Mouse (Mus musculus) lung, adult 2 months (tissue): ENCODE results near the gene Ddias. TPM values are rescaled to one million over a fixed set of nuclear protein-coding genes. Genes with fewer than 3 reads are reported as not detected.

ENCODE experiments used
- DNase-seq: peaks from one replicate; pipeline ENCODE4 v3.0.0; 2022
- H3K4me1 ChIP-seq: fragments of 200-500 bp; 2 replicates; pipeline ENCODE4 v1.6.1; 2011; ENCODE audit warnings: low read length; ENCODE audit not compliant: control insufficient read depth, insufficient read depth
- H3K4me3 ChIP-seq: fragments of 200-500 bp; replicated peaks from 2 replicates; pipeline ENCODE3; 2011; ENCODE audit warnings: low read depth, mild to moderate bottlenecking, control low read depth, low read length; ENCODE audit errors: extremely low read depth
- CTCF ChIP-seq: fragments of 200-500 bp; IDR thresholded peaks from 2 replicates; pipeline ENCODE4 v1.5.1; 2011; ENCODE audit warnings: mild to moderate bottlenecking, low read length, control low read depth; ENCODE audit not compliant: insufficient read depth
- POLR2A ChIP-seq: fragments of 200-500 bp; IDR thresholded peaks from 2 replicates; pipeline ENCODE4 v1.6.1; 2011; ENCODE audit warnings: low read depth, mild to moderate bottlenecking, control low read depth, low read length, borderline replicate concordance; ENCODE audit errors: extremely low read depth
- WGBS: fragments of 180-500 bp; shearing (Covaris S2); methylation state at CpG from one replicate; pipeline ENCODE4 v1.1.7; 2018; 5-methylcytosine and 5-hydroxymethylcytosine counted together
- polyA plus RNA-seq: library from polyadenylated mRNA; depleted of rRNA; stranded (reverse); fragments of >200 nt; gene quantifications from 2 replicates; pipeline ENCODE4 v1.2.3, GENCODE M21; 2012; rRNA removed

Ddias gene
- polyA plus RNA-seq, 1 experiment = 0.07 TPM

DNA sequence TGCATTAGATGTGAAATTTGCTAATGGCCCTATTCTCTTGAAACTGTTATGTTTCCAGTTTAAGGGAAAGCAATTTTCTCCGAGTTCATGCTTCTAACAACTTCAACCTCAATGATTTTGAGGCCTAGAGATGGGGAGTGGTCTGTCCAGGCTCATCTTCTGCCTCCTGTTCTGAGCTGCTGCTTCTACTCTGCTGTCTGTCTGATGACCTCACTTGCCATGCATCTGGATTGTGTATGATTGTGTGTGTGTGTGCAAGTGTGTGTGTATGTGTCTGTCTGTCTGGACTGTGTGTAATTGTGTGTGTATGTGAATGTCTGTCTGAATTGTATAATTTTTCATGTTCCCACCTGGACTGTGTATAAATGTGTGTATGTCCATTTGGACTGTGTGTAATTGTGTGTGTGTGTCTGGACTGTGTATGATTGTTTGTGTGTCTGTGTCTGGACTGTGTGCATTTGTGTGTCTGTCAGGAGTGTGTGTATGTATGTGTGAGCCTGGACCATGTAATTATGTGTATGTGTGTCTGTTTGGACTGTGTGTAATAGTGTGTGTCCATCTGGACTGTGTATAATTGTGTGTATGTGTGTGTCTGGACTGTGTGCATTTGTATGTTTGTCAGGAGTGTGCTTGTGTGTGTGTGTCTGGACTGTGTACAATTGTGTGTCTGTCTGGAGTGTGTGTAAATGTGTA is 51.5 kb downstream of the Ddias start:
- WGBS = 58% methylated on average over 1 of the region's 1 CpGs
- Histone ChIP-seq H3K4me3 (no peak overlapping the region), H3K4me1 (no peaks in the 10 kb centered on the region; the same call in 1 of the 2 replicates)
- no peak for DNase-seq
- TF ChIP-seq POLR2A = no peak
- no peak for TF ChIP-seq CTCF

DNA sequence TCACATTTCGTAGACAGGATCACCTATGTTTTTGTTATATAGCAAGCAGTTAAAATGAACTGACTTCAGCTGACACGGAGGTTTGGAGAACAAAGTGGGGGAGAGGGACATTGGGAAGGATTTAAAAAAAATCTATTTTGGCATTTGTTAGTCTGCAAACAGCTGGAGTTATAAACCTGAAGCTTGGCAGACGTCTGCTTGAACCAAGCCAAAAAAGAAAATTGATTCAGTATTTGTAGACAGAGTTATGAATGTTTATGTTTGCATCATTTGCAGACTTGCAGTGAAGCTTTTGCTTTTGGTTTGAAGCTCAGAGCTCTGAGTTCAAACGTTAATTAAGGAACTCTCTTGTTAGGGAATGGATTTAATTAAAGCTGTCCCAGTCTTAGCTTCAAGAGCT is 52.2 kb downstream of the Ddias start:
- H3K4me1 ChIP-seq = no peaks in the 10 kb centered on the region; the same call in 1 of the 2 replicates
- TF ChIP-seq CTCF (no peak), POLR2A (no peak)
- no peak for DNase-seq
- 36% methylated on average over 4 of the region's 4 CpGs for WGBS
- no peak overlapping the region for H3K4me3 ChIP-seq

DNA sequence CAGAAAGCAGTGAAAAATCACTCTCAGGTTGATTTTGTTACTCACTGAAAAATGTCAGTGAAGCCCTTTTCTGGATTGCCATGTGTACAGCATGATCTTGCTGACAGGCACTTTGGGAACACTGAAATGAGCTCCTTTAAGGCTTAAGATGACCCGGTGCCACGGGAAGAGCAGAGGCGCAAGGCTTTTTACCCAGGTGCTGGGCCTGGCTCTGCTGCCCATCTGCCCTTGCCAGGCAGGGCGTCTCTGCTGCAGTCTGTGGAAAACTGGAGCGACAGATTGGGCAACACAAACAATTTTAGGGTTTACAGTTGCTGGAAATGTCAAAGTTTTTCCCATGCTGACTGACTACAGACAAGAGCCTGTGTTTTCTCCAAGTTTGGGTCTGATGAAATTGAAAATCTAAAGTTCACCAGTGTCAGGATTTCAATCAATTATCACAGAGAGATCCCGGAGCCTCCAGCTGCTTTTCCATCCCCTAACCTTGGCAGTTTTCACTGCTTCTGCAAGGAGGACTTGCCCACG is 53.0 kb downstream of the Ddias start:
- DNase-seq = no peak

DNA sequence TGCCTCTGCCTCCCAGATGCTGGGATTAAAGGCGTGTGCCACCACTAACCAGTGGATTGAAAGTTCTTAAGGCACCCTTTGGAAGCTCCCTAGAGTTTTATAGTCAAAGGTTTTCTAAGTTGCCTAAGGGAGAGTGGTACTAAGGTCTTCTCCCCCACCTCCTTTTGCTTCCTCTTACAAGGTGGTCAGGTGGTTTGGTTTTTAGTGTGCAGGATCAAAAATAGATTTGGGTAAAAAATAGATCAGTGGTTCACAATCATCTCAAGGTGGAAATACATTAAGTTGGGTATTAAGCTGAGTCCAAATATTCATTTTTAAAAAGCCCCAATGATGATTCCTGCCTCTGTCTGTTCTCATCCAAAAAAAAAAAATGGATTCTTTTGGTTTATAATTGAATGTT is 53.6 kb downstream of the Ddias start:
- 93% methylated on average over 1 of the region's 1 CpGs for WGBS
- DNase-seq = no peak
- TF ChIP-seq POLR2A (no peak), CTCF (no peak)

More for the DNA sequence above, 53.0 kb downstream of the Ddias start:
- WGBS = 63% methylated on average over 7 of the region's 7 CpGs
- H3K4me1 ChIP-seq = no peaks in the 10 kb centered on the region; the same call in 1 of the 2 replicates
- H3K4me3 ChIP-seq = no peak overlapping the region
- no peak for TF ChIP-seq POLR2A
- TF ChIP-seq CTCF = no peak

DNA sequence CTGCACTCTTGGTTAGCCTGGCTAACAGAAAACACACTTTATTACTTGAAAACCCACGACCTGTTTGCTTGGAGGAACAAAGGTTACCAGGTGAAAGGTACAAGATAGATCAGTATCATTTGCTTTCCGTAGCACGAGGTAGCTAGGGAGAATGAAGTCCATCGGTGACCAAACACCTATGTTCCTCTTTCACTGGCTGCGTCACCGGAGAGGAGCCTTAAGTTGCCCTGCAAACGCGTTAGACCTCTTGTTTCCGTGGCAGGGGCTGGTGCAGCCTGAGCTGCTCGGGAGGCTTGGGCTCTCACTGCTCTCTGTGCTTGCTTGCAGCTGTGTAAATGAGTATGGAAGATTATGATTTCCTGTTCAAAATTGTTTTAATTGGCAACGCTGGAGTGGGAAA is 54.4 kb downstream of the Ddias start:
- H3K4me3 ChIP-seq = no peak overlapping the region
- no peaks in the 10 kb centered on the region; the same call in 1 of the 2 replicates for H3K4me1 ChIP-seq
- DNase-seq = no peak
- 67% methylated on average over 11 of the region's 11 CpGs for WGBS
- TF ChIP-seq POLR2A (no peak), CTCF (no peak)

More for the DNA sequence above, 53.6 kb downstream of the Ddias start:
- no peaks in the 10 kb centered on the region; the same call in 1 of the 2 replicates for H3K4me1 ChIP-seq
- no peak overlapping the region for H3K4me3 ChIP-seq

DNA sequence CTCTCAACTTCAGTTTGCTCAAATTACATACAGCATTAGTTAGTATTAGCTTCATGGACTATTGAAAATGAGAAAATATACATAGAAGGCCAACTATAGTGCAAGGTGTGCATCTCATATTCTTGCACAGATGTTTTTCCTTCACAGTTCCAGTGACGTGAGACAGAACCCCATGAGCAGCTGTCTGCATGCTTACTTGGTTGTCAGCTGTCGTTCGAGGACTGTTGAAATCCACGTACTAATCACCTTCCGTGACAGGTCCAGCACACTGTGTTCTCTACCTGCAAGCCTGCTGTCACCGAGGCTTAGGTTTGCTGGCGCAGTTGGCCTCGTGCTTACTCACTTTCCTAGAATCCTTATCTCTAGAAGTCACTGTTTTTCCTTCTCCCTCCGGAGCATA is 56.2 kb downstream of the Ddias start:
- no peaks in the 10 kb centered on the region; the same call in 1 of the 2 replicates for H3K4me1 ChIP-seq
- H3K4me3 ChIP-seq = no peak overlapping the region
- TF ChIP-seq POLR2A (no peak), CTCF (no peak)
- WGBS = 79% methylated on average over 9 of the region's 9 CpGs
- DNase-seq = no peak

DNA sequence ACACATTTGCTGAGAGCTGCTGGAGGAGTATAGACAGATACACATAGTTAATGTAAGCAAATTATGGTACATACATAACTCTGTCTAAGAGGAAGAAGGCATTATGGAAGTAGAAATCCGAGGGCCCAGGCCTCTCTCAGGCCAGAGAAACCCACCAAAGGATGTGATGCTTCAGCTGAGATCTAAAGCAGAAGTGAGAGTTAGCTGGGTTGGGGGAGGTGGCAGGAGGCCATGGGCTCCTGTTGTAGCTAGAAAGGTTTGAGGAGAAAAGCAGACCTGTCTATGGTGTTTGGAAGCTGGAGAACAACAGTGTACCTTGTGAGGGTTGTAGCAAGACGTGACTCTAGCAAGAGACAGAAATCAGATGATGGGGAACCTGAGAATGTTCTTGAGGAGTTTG is 56.8 kb downstream of the Ddias start:
- DNase-seq = no peak
- H3K4me1 ChIP-seq = no peaks in the 10 kb centered on the region; the same call in 1 of the 2 replicates
- 62% methylated on average over 2 of the region's 2 CpGs for WGBS
- H3K4me3 ChIP-seq = no peak overlapping the region
- TF ChIP-seq CTCF (no peak), POLR2A (no peak)

DNA sequence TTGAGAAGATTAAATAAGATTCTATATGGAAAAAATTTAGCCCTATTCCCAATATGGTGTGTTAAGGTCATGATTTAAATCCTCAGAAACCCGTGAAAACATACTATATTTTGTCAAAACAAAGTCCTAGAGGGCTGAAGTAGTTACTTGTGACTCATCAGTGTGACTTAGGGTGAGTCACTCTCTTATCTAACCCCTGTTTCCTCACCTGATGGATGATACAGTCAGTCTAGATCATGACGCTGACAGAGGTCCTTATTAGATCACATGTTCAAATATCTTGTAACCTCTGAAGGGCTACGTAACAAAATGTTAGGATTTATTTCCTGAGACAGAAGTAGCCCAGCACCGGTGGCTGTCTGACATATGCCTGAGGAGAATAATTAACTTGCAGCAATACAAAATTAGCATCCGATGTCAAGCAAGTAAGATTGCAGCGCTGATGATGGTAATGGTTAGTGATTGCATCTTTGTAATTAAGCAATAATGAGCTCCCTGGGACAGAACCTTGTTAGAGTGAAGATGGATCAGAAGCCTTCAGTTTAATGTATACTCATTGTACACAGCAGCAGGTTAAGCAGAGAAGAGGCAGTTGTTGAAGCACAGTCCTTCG is 62.3 kb downstream of the Ddias start:
- 71% methylated on average over 7 of the region's 7 CpGs for WGBS

More for the DNA sequence above, 62.3 kb downstream of the Ddias start:
- no peak overlapping the region for H3K4me3 ChIP-seq
- no peak for TF ChIP-seq POLR2A
- no peak for TF ChIP-seq CTCF
- no peak for DNase-seq
- no peaks in the 10 kb centered on the region for H3K4me1 ChIP-seq

Other genes starting within 250 kb of the Ddias start
- gene Ankrd42, start 237.1 kb downstream of the Ddias start, polyA plus RNA-seq = 2.3 and 3.4 TPM in 2 replicates
- 14.7 and 17.1 TPM in 2 replicates for gene Pcf11, start 204.3 kb downstream of the Ddias start, polyA plus RNA-seq
- gene Rab30, start 132.6 kb downstream of the Ddias start, polyA plus RNA-seq = 0.43 and 0.96 TPM in 2 replicates
- gene Prcp, start 223 bp upstream of the Ddias start, polyA plus RNA-seq = 25.4 and 32.5 TPM in 2 replicates
- 7.3 and 7.6 TPM in 2 replicates for gene Fam181b, start 205.6 kb upstream of the Ddias start, polyA plus RNA-seq